Mouse (Mus musculus) stomach, postnatal 0 days (tissue): ENCODE measurements around the gene Stox2.

Experiments
- CTCF ChIP-seq: IDR thresholded peaks from 2 replicates; pipeline ENCODE4 v1.5.1; 2016; ENCODE audit warnings: antibody characterized with exemption, low read depth, mild to moderate bottlenecking, moderate library complexity
- EP300 ChIP-seq: optimal IDR thresholded peaks from 2 replicates; pipeline ENCODE3; 2016; ENCODE audit warnings: antibody characterized with exemption

DNA sequence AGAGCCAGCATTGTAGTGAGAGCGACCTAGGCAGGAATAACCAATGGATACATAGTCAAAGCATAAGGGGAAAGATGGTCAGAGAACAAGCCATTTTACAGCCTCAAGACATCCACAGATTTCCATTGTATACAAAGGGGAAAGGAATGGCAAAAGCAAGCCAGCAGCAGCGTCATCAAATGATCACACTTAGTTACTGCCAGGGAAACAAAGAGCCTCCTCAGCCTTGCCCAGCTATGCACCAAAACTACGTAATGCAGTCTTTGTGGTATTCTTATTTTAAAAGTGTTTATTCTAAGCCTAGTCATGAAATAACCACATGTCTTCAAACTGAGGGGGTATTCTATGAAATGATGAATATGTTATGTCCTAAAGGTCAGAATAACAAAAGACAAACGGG lies 201.0 kb downstream of the Stox2 start:
- no peak for TF ChIP-seq EP300
- TF ChIP-seq CTCF: no peak
